ENCODE assay signal across 2 mouse cellular contexts in genomic region chr13:58368835-58369234, GRCm38 (mm10).
A peak's percentile ranks its signal among the peaks of the same experiment; 100 is the strongest.
TF ChIP-seq lines count a peak whose summit lies in the region.

No protein-coding gene starts in this region.

TF ChIP-seq in CH12.LX, 34 proteins besides CTCF, POLR2A, EP300 and RAD21:
- TF ChIP-seq MAFK (IDR thresholded peaks at IDR 0.05; ENCODE audit: insufficient replicate concordance, low read length) (0 out of 2 replicates have a peak, but pooled peaks have one; percentile 50), TCF12 (IDR thresholded peaks at IDR 0.05; ENCODE audit: low read depth, low read length) (no peak)
TF ChIP-seq in CH12.LX: peak in this region for 1.

TF ChIP-seq in MEL, 35 proteins besides CTCF, POLR2A, EP300 and RAD21:
- TF ChIP-seq SIN3A (IDR thresholded peaks at IDR 0.05; ENCODE audit: low read length): no peak
- TF ChIP-seq USF1 (IDR thresholded peaks at IDR 0.05; ENCODE audit: low read depth, low read length): no peak
- no peak for TF ChIP-seq POLR2AphosphoS2 (IDR thresholded peaks at IDR 0.05; ENCODE audit: low read length)
- peak; percentile 48; the same call in 1 of the 2 replicates for TF ChIP-seq MAFK (IDR thresholded peaks at IDR 0.05; ENCODE audit: borderline replicate concordance, low read depth, low read length)
